Mouse (Mus musculus): ENCODE measurements at regions not wholly inside any gene's neighbourhood (a gene's known extent, or its start where the extent isn't known, plus 50 kb on each side); places are given as distances from the start of the nearest gene placed in this dataset.

GRCm38 (mm10) chr12:71506206-71506605 is 196.5 kb downstream of the Dact1 start:
- ATAC-seq (no peak), DNase-seq (ENCODE audit: low spot score) (no peak)
- H3K4me1 ChIP-seq (ENCODE audit: insufficient read depth, low read length): no peaks in the 10 kb centered on the region
- no peak overlapping the region for H3K27ac ChIP-seq
- 83% methylated on average over 4 of the region's 4 CpGs for WGBS
- H3K4me3 ChIP-seq (ENCODE audit: low read length): no peak overlapping the region
- no peaks in the 10 kb centered on the region for H3K27me3 ChIP-seq (ENCODE audit: insufficient read depth, low read length)
- H3K9me3 ChIP-seq (ENCODE audit: low read length): no peaks in the 10 kb centered on the region
- H3K9ac ChIP-seq (replicated peaks; ENCODE audit: low read length): no peak overlapping the region
- TF ChIP-seq CTCF (IDR thresholded peaks at IDR 0.05; ENCODE audit: low read depth): no peak
- no peak overlapping the region for H3K4me2 ChIP-seq (ENCODE audit: low read depth, low read length)
- no peaks in the 10 kb centered on the region for H3K36me3 ChIP-seq (ENCODE audit: insufficient read depth, low read length)

- no peaks in the 10 kb centered on the region for H3K27me3 ChIP-seq (ENCODE audit: insufficient read depth, low read length)
- H3K4me3 ChIP-seq (ENCODE audit: low read length): no peak overlapping the region
- no peak overlapping the region for H3K9ac ChIP-seq (replicated peaks; ENCODE audit: low read length)
- no peak overlapping the region for H3K4me2 ChIP-seq (ENCODE audit: low read depth, low read length)
- DNase-seq (ENCODE audit: low spot score) (no peak), ATAC-seq (no peak)
- H3K9me3 ChIP-seq (ENCODE audit: low read length): no peaks in the 10 kb centered on the region
- 79% methylated on average over 1 of the region's 1 CpGs for WGBS
- no peaks in the 10 kb centered on the region for H3K36me3 ChIP-seq (ENCODE audit: insufficient read depth, low read length)
- H3K27ac ChIP-seq: no peak overlapping the region
- H3K4me1 ChIP-seq (ENCODE audit: insufficient read depth, low read length): no peaks in the 10 kb centered on the region
- TF ChIP-seq CTCF (IDR thresholded peaks at IDR 0.05; ENCODE audit: low read depth): no peak
These were observed 197.0 kb downstream of the Dact1 start for GRCm38 (mm10) chr12:71506716-71507115.

- Histone ChIP-seq H3K9ac (replicated peaks; ENCODE audit: low read length) (no peak overlapping the region), H3K4me1 (ENCODE audit: insufficient read depth, low read length) (0 out of 2 replicates have a peak, but pooled peaks cover 5% of the 10 kb centered on the region), H3K9me3 (ENCODE audit: low read length) (no peaks in the 10 kb centered on the region), H3K27me3 (ENCODE audit: insufficient read depth, low read length) (no peaks in the 10 kb centered on the region), H3K36me3 (ENCODE audit: insufficient read depth, low read length) (no peaks in the 10 kb centered on the region), H3K4me2 (ENCODE audit: low read depth, low read length) (no peak overlapping the region), H3K4me3 (ENCODE audit: low read length) (no peak overlapping the region), H3K27ac (no peak overlapping the region)
- no peak for DNase-seq (ENCODE audit: low spot score)
- 54% methylated on average over 7 of the region's 7 CpGs for WGBS
- no peak for TF ChIP-seq CTCF (IDR thresholded peaks at IDR 0.05; ENCODE audit: low read depth)
- no peak for ATAC-seq
These were observed 203.4 kb downstream of the Dact1 start for GRCm38 (mm10) chr12:71512915-71513612.

- no peak for ATAC-seq
- no peak overlapping the region for H3K4me3 ChIP-seq (ENCODE audit: low read length)
- H3K4me2 ChIP-seq (ENCODE audit: low read depth, low read length): no peak overlapping the region
- no peaks in the 10 kb centered on the region for H3K36me3 ChIP-seq (ENCODE audit: insufficient read depth, low read length)
- no peak for TF ChIP-seq CTCF (IDR thresholded peaks at IDR 0.05; ENCODE audit: low read depth)
- H3K4me1 ChIP-seq (ENCODE audit: insufficient read depth, low read length): 0 out of 2 replicates have a peak, but pooled peaks cover 3% of the 10 kb centered on the region
- no peaks in the 10 kb centered on the region for H3K27me3 ChIP-seq (ENCODE audit: insufficient read depth, low read length)
- DNase-seq (ENCODE audit: low spot score): no peak
- no peaks in the 10 kb centered on the region for H3K9me3 ChIP-seq (ENCODE audit: low read length)
- no peak overlapping the region for H3K9ac ChIP-seq (replicated peaks; ENCODE audit: low read length)
- H3K27ac ChIP-seq: no peak overlapping the region
- 48% methylated on average over 1 of the region's 1 CpGs for WGBS
These were observed 209.8 kb downstream of the Dact1 start for GRCm38 (mm10) chr12:71519520-71519919.

- no peak for TF ChIP-seq CTCF (IDR thresholded peaks at IDR 0.05; ENCODE audit: low read depth)
- H3K36me3 ChIP-seq (ENCODE audit: insufficient read depth, low read length): no peaks in the 10 kb centered on the region
- no peak overlapping the region for H3K4me3 ChIP-seq (ENCODE audit: low read length)
- H3K27ac ChIP-seq: no peak overlapping the region
- no peak overlapping the region for H3K9ac ChIP-seq (replicated peaks; ENCODE audit: low read length)
- H3K4me2 ChIP-seq (ENCODE audit: low read depth, low read length): no peak overlapping the region
- H3K9me3 ChIP-seq (ENCODE audit: low read length): no peaks in the 10 kb centered on the region
- no peak for DNase-seq (ENCODE audit: low spot score)
- H3K27me3 ChIP-seq (ENCODE audit: insufficient read depth, low read length): no peaks in the 10 kb centered on the region
- H3K4me1 ChIP-seq (ENCODE audit: insufficient read depth, low read length): 0 out of 2 replicates have a peak, but pooled peaks cover 3% of the 10 kb centered on the region
- no peak for ATAC-seq
- 68% methylated on average over 3 of the region's 3 CpGs for WGBS
These were observed 212.3 kb downstream of the Dact1 start for GRCm38 (mm10) chr12:71521936-71522335.

GRCm38 (mm10) chr12:71522451-71522850 is 212.8 kb downstream of the Dact1 start:
- Histone ChIP-seq H3K4me2 (ENCODE audit: low read depth, low read length) (no peak overlapping the region), H3K27ac (no peak overlapping the region), H3K9ac (replicated peaks; ENCODE audit: low read length) (no peak overlapping the region), H3K4me1 (ENCODE audit: insufficient read depth, low read length) (0 out of 2 replicates have a peak, but pooled peaks cover 3% of the 10 kb centered on the region), H3K4me3 (ENCODE audit: low read length) (no peak overlapping the region), H3K9me3 (ENCODE audit: low read length) (no peaks in the 10 kb centered on the region), H3K36me3 (ENCODE audit: insufficient read depth, low read length) (no peaks in the 10 kb centered on the region), H3K27me3 (ENCODE audit: insufficient read depth, low read length) (no peaks in the 10 kb centered on the region)
- DNase-seq (ENCODE audit: low spot score) (no peak), ATAC-seq (no peak)
- WGBS: 50% methylated on average over 5 of the region's 5 CpGs
- TF ChIP-seq CTCF (IDR thresholded peaks at IDR 0.05; ENCODE audit: low read depth): no peak

- Histone ChIP-seq H3K27me3 (ENCODE audit: insufficient read depth, low read length) (no peaks in the 10 kb centered on the region), H3K27ac (no peak overlapping the region), H3K4me2 (ENCODE audit: low read depth, low read length) (no peak overlapping the region), H3K9ac (replicated peaks; ENCODE audit: low read length) (no peak overlapping the region), H3K4me1 (ENCODE audit: insufficient read depth, low read length) (0 out of 2 replicates have a peak, but pooled peaks cover 3% of the 10 kb centered on the region), H3K36me3 (ENCODE audit: insufficient read depth, low read length) (no peaks in the 10 kb centered on the region), H3K9me3 (ENCODE audit: low read length) (no peaks in the 10 kb centered on the region), H3K4me3 (ENCODE audit: low read length) (no peak overlapping the region)
- ATAC-seq: no peak
- no peak for DNase-seq (ENCODE audit: low spot score)
- WGBS: 54% methylated on average over 6 of the region's 6 CpGs
- no peak for TF ChIP-seq CTCF (IDR thresholded peaks at IDR 0.05; ENCODE audit: low read depth)
These were observed 214.5 kb downstream of the Dact1 start for GRCm38 (mm10) chr12:71524156-71524555.
